Mouse (Mus musculus): ENCODE measurements around the gene G6pc3. TPM values are rescaled to one million over a fixed set of nuclear protein-coding genes. Genes with fewer than 3 reads are reported as not detected.

The G6pc3 gene
- polyA plus RNA-seq (2015; fragmentation: Nextera tagmentation; extraction: Ambion mirVana): 28.3 and 28.6 TPM in 2 replicates

DNA sequence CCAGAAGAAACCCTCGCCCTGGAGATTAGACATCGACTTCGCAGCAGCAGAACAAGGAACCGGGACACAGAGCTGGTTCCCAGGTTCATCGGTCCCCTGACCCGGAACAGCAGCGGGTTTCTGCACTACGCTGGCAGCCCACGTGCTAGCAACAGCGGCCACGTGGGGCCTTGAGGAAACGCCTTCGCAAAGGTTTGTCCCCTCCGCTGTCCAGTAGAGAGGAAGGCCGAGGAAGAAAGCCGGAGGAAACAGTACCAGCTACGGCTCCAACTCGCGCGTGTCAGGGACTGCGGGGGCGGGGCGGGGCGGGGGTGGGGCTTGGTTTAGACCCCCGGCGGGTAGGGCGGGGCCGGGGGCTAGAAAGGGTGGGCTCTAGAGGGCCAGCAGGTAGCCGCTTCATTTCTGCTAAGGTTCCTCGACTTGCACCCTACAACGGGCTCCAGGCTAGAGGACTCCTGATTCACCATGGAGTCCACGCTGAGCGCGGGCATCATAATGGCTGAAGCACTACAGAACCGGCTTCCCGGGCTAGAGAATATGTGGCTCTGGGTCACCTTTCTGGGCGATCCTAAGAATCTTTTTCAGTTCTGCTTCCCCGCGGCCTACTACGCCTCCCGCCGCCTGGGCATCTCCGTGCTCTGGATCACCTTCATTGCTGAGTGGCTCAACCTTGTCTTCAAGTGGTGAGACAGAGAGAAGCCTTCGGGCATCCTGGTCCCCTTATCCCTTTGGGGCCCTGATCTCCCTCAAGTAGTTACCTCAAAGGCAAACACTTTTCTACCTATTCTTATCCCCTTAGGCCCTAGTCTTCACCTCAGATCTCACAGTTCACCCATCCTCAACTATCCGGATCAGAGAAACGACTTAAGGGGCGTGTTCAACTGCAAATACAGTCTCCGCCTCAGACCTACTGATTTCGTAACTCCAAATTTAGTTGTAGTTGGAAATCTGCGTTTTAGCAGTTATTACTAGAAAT, at the start of gene G6pc3:
G6pc3 (plus strand) TSS at position 160 of the 976 bp plus-strand sequence.
- Histone ChIP-seq H3K4me2 (ENCODE audit: low read depth, low read length) (peak within 1 kb of the TSS; percentile 91), H3K9me3 (ENCODE audit: control insufficient read depth, low read length) (no peaks in the 10 kb centered on the region), H3K36me3 (ENCODE audit: control insufficient read depth, insufficient read depth, low read length) (peaks cover 15% of the 10 kb centered on the region), H3K4me3 (ENCODE audit: low read length) (peak within 1 kb of the TSS; percentile 72), H3K9ac (ENCODE audit: low read length) (peak within 1 kb of the TSS; percentile 75), H3K27me3 (ENCODE audit: control insufficient read depth, insufficient read depth, low read depth, low read length) (no peaks in the 10 kb centered on the region), H3K27ac (ENCODE audit: low read length) (peak within 1 kb of the TSS; percentile 70), H3K4me1 (replicated peaks; ENCODE audit: control insufficient read depth, insufficient read depth, low read length) (peaks cover 17% of the 10 kb centered on the region)
- ATAC-seq (ENCODE audit: low read depth): peak; percentile 83
- WGBS: under 1% methylated on average over 48 of the region's 50 CpGs

DNA sequence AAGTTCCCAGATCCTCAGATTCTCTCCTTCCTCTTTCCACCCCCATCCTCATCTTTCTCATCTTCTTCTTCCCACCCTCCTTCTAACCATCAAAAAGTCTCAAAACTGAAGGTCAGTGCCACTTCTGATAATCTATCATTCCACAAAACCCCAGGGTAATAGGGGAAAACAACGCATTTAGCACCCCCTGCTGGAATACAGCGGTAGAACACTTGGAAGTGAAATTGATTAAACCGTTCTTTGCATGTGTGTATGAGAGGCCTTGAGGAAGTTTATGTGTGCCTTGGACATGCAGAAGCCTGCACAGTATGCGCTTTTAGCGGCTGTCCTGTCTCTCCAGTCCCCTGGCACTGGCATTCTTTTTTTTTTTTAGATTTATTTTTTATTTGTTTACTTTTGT, 48.9 kb upstream of the G6pc3 start:
- peaks cover 24% of the 10 kb centered on the region for H3K27me3 ChIP-seq (ENCODE audit: control insufficient read depth, insufficient read depth, low read depth, low read length)

DNA sequence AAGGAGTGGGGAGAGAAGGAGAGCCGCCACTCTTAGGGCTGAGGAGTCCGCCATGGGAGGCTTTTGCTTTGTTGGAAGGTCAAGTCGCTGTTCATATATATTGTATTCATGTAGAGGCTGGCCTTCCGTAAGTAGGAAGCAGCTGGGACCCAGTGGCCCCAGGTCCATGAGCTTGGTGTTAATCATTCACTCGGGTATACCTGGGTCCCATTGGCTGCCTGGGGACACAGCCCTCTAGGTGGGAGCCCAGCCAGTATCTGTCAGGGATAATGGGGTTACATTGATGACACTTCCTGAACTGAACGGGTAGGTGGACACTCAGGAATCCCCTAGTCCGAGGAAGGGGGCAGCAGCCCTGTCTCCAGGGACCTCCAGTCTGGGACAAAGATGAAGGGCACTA, 47.1 kb upstream of the G6pc3 start:
- no peaks in the 10 kb centered on the region for H3K36me3 ChIP-seq (ENCODE audit: control insufficient read depth, insufficient read depth, low read length)
- H3K9ac ChIP-seq (ENCODE audit: low read length): no peak overlapping the region
- no peak for ATAC-seq (ENCODE audit: low read depth)
- peaks cover 42% of the 10 kb centered on the region for H3K27me3 ChIP-seq (ENCODE audit: control insufficient read depth, insufficient read depth, low read depth, low read length)
- no peaks in the 10 kb centered on the region for H3K9me3 ChIP-seq (ENCODE audit: control insufficient read depth, low read length)
- no peak overlapping the region for H3K27ac ChIP-seq (ENCODE audit: low read length)
- H3K4me3 ChIP-seq (ENCODE audit: low read length): no peak overlapping the region
- H3K4me1 ChIP-seq (replicated peaks; ENCODE audit: control insufficient read depth, insufficient read depth, low read length): peaks cover 10% of the 10 kb centered on the region; the same call in 1 of the 2 replicates
- H3K4me2 ChIP-seq (ENCODE audit: low read depth, low read length): no peak overlapping the region
- 42% methylated on average over 7 of the region's 7 CpGs for WGBS

More for the DNA sequence above, 48.9 kb upstream of the G6pc3 start:
- ATAC-seq (ENCODE audit: low read depth): no peak
- WGBS: under 1% methylated on average over 5 of the region's 5 CpGs
- no peak overlapping the region for H3K27ac ChIP-seq (ENCODE audit: low read length)
- no peak overlapping the region for H3K9ac ChIP-seq (ENCODE audit: low read length)
- no peak overlapping the region for H3K4me3 ChIP-seq (ENCODE audit: low read length)
- H3K4me1 ChIP-seq (replicated peaks; ENCODE audit: control insufficient read depth, insufficient read depth, low read length): peaks cover 4% of the 10 kb centered on the region; the same call in 1 of the 2 replicates
- H3K36me3 ChIP-seq (ENCODE audit: control insufficient read depth, insufficient read depth, low read length): no peaks in the 10 kb centered on the region
- no peak overlapping the region for H3K4me2 ChIP-seq (ENCODE audit: low read depth, low read length)
- H3K9me3 ChIP-seq (ENCODE audit: control insufficient read depth, low read length): no peaks in the 10 kb centered on the region

DNA sequence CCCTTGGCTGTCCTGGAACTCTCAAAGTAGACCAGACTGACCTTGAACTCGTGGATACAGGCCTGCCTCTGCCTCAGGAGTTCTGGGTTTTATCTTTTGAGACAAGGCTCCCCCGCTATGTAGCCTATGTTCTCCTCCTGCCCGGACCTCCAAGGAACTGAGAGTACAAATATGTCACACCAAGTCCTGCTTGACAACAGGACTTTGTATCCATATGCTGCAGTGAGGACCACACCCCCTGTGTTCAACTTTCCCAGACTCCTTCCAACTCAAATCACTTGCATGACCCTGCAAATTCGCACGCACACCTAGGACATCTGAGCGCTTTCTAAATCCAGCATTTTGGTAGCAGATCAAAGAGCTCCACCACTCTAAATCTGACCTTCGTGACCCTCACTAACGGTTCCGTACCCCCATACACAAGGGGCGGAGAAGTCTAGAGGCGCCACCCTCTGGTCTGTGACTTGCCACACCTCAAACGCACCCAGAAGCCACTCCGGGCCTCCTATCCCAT, 44.4 kb upstream of the G6pc3 start:
- H3K9ac ChIP-seq (ENCODE audit: low read length): no peak overlapping the region
- H3K27me3 ChIP-seq (ENCODE audit: control insufficient read depth, insufficient read depth, low read depth, low read length): peaks cover 56% of the 10 kb centered on the region
- no peak; the same call in 1 of the 2 replicates for ATAC-seq (ENCODE audit: low read depth)
- no peaks in the 10 kb centered on the region for H3K9me3 ChIP-seq (ENCODE audit: control insufficient read depth, low read length)
- H3K4me2 ChIP-seq (ENCODE audit: low read depth, low read length): peak overlapping the region; percentile 59
- H3K27ac ChIP-seq (ENCODE audit: low read length): no peak overlapping the region
- H3K4me1 ChIP-seq (replicated peaks; ENCODE audit: control insufficient read depth, insufficient read depth, low read length): peaks cover 10% of the 10 kb centered on the region; the same call in 1 of the 2 replicates
- 23% methylated on average over 13 of the region's 13 CpGs for WGBS
- peak overlapping the region; percentile 38 for H3K4me3 ChIP-seq (ENCODE audit: low read length)
- H3K36me3 ChIP-seq (ENCODE audit: control insufficient read depth, insufficient read depth, low read length): no peaks in the 10 kb centered on the region

DNA sequence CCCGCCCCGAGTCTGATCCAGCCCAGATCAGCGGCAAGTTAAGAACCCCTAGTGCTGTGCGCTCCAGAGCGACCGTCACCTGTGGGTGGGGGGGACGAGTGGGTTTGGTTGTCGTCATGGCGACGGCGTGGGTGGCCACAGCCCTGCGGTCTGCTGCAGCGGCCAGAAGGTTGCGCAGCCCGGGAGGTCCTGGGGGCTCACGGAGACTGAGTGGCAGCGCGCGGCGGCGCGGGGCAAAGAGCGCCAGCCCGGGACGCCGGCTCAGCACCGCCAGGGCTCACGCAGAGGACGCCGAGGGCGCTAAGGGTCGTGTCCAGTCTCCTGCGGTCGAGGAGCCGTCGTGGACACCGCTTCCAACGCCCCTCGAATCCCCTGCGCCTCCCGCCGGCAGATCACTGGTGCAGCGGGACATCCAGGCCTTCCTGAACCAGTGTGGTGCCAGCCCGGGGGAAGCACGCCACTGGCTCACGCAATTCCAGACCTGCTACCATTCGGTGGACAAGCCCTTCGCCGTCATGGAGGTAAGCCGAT, 43.9 kb upstream of the G6pc3 start, which contains the start of gene Nags:
Nags (plus strand) TSS at position 43 of the 531 bp plus-strand sequence.
- peaks cover 10% of the 10 kb centered on the region; the same call in 1 of the 2 replicates for H3K4me1 ChIP-seq (replicated peaks; ENCODE audit: control insufficient read depth, insufficient read depth, low read length)
- no peaks in the 10 kb centered on the region for H3K36me3 ChIP-seq (ENCODE audit: control insufficient read depth, insufficient read depth, low read length)
- ATAC-seq (ENCODE audit: low read depth): no peak
- peak within 1 kb of the TSS; percentile 38 for H3K4me3 ChIP-seq (ENCODE audit: low read length)
- peak within 1 kb of the TSS; percentile 59 for H3K4me2 ChIP-seq (ENCODE audit: low read depth, low read length)
- H3K27ac ChIP-seq (ENCODE audit: low read length): no peak within 1 kb of the TSS
- H3K9ac ChIP-seq (ENCODE audit: low read length): peak within 1 kb of the TSS; percentile 39; the same call in 1 of the 2 replicates
- H3K27me3 ChIP-seq (ENCODE audit: control insufficient read depth, insufficient read depth, low read depth, low read length): peaks cover 56% of the 10 kb centered on the region
- 1% methylated on average over 50 of the region's 50 CpGs for WGBS
- H3K9me3 ChIP-seq (ENCODE audit: control insufficient read depth, low read length): no peaks in the 10 kb centered on the region

DNA sequence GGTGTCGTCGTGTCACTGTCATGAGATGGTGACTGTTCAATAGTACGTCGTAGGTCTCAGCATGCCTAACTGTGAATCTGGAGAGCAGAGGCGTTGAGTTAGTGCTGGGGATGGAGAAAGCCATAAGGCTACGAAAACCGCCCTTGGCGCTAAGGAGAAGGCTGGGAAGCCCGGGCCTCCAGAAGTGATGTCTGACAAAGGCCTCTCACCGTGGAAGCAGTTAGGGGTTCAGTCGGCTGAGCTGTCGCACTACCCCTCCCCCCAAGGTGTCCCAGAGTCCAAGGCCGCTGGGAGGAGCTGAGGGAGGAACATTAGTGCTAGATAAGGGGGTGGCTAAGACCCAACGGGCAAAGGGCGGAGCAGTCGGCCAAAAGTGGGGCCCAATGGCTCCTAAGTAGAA, 43.4 kb upstream of the G6pc3 start:
- Histone ChIP-seq H3K36me3 (ENCODE audit: control insufficient read depth, insufficient read depth, low read length) (no peaks in the 10 kb centered on the region), H3K4me3 (ENCODE audit: low read length) (peak overlapping the region; percentile 38), H3K4me2 (ENCODE audit: low read depth, low read length) (peak overlapping the region; percentile 59), H3K4me1 (replicated peaks; ENCODE audit: control insufficient read depth, insufficient read depth, low read length) (peaks cover 10% of the 10 kb centered on the region; the same call in 1 of the 2 replicates), H3K9ac (ENCODE audit: low read length) (no peak overlapping the region), H3K27ac (ENCODE audit: low read length) (no peak overlapping the region), H3K27me3 (ENCODE audit: control insufficient read depth, insufficient read depth, low read depth, low read length) (peaks cover 56% of the 10 kb centered on the region), H3K9me3 (ENCODE audit: control insufficient read depth, low read length) (no peaks in the 10 kb centered on the region)
- WGBS: 4% methylated on average over 16 of the region's 16 CpGs
- ATAC-seq (ENCODE audit: low read depth): peak; percentile 17; the same call in 1 of the 2 replicates

DNA sequence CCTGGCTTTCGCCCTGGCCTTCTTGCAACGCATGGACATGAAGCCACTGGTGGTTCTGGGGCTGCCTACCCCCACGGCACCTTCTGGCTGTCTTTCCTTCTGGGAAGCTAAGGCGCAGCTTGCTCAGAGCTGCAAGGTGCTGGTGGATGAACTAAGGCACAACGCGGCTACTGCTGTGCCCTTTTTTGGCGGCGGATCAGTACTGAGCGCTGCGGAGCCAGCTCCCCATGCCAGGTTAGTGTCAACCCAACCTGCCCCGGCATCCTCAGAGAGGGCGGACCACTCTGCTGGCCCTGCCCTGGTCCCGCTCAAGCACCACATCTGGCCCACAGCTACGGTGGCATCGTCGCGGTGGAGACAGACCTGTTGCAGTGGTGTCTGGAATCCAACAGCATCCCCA, 42.9 kb upstream of the G6pc3 start:
- H3K9ac ChIP-seq (ENCODE audit: low read length): no peak overlapping the region

DNA sequence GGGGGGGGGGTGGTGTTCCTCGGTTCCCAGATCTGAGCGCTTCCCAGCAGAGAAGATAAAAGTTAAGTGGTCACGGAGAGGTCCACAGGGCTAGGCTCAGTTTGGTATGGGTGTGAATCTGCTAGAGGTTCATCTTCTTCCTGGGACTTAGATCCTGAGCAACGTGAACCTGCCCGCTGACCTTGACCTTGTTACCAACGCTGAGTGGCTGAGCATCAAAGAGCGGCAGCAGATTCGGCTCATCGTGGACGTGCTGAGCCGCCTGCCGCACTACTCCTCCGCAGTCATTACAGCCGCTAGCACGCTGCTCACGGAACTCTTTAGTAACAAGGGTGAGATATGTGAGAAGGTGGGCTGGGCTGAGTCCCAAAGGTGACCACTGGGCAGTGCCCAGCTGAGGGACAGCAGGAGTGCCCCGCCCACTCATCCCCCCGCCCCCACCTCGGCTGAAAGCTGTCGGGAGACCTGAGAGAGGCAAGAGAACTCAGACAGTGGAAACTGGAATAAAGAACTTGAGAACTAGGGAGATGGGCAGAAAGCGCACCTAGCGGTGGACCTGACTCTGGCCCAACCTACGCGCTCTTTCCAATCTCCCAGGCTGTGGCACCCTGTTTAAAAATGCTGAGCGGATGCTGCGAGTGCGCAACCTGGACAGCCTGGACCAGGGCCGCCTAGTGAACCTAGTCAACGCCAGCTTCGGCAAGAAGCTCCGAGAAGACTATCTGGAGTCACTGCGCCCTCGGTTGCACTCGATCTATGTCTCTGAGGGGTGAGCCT, 42.0 kb upstream of the G6pc3 start:
- 10% methylated on average over 34 of the region's 34 CpGs for WGBS
- Histone ChIP-seq H3K27me3 (ENCODE audit: control insufficient read depth, insufficient read depth, low read depth, low read length) (peaks cover 56% of the 10 kb centered on the region), H3K27ac (ENCODE audit: low read length) (no peak overlapping the region), H3K4me2 (ENCODE audit: low read depth, low read length) (0 out of 2 replicates have a peak overlapping the region, but pooled peaks have one; percentile 11), H3K4me3 (ENCODE audit: low read length) (no peak overlapping the region), H3K4me1 (replicated peaks; ENCODE audit: control insufficient read depth, insufficient read depth, low read length) (peaks cover 10% of the 10 kb centered on the region; the same call in 1 of the 2 replicates), H3K36me3 (ENCODE audit: control insufficient read depth, insufficient read depth, low read length) (peaks cover 2% of the 10 kb centered on the region; the same call in 1 of the 2 replicates), H3K9me3 (ENCODE audit: control insufficient read depth, low read length) (no peaks in the 10 kb centered on the region), H3K9ac (ENCODE audit: low read length) (no peak overlapping the region)
- ATAC-seq (ENCODE audit: low read depth): peak; percentile 20; the same call in 1 of the 2 replicates

More for the DNA sequence above, 42.9 kb upstream of the G6pc3 start:
- no peaks in the 10 kb centered on the region for H3K9me3 ChIP-seq (ENCODE audit: control insufficient read depth, low read length)
- no peak overlapping the region for H3K27ac ChIP-seq (ENCODE audit: low read length)
- H3K4me2 ChIP-seq (ENCODE audit: low read depth, low read length): no peak overlapping the region
- peaks cover 10% of the 10 kb centered on the region; the same call in 1 of the 2 replicates for H3K4me1 ChIP-seq (replicated peaks; ENCODE audit: control insufficient read depth, insufficient read depth, low read length)
- ATAC-seq (ENCODE audit: low read depth): no peak
- peaks cover 56% of the 10 kb centered on the region for H3K27me3 ChIP-seq (ENCODE audit: control insufficient read depth, insufficient read depth, low read depth, low read length)
- no peak overlapping the region for H3K4me3 ChIP-seq (ENCODE audit: low read length)
- 11% methylated on average over 17 of the region's 17 CpGs for WGBS
- no peaks in the 10 kb centered on the region for H3K36me3 ChIP-seq (ENCODE audit: control insufficient read depth, insufficient read depth, low read length)

Data from lung, embryonic 16.5 days (tissue).